Mouse (Mus musculus): Measurements from ENCODE around the gene Atp6v0a2.

Atp6v0a2 gene

GRCm38 (mm10) chr5:124636694-124637093 lies 8.3 kb downstream of the Atp6v0a2 start:
- DNase-seq (ENCODE audit: low spot score in 2 of 2) = no peak

- no peak for DNase-seq (ENCODE audit: low spot score in 2 of 2)
Observed at GRCm38 (mm10) chr5:124637300-124637699, 8.9 kb downstream of the Atp6v0a2 start.

- DNase-seq (ENCODE audit: low spot score in 2 of 2) = no peak
Observed at GRCm38 (mm10) chr5:124637836-124638235, 9.5 kb downstream of the Atp6v0a2 start.

- no peak for DNase-seq (ENCODE audit: low spot score in 2 of 2)
Observed at GRCm38 (mm10) chr5:124713741-124714140, 85.4 kb downstream of the Atp6v0a2 start.

GRCm38 (mm10) chr5:124715135-124715534 lies 86.8 kb downstream of the Atp6v0a2 start:
- DNase-seq (ENCODE audit: low spot score in 2 of 2) = peak in 1 of 2 experiments; percentile 8

GRCm38 (mm10) chr5:124717969-124718368 lies 89.6 kb downstream of the Atp6v0a2 start:
- no peak for DNase-seq (ENCODE audit: low spot score in 2 of 2)

- DNase-seq (ENCODE audit: low spot score in 2 of 2) = no peak
Observed at GRCm38 (mm10) chr5:124718396-124718795, 90.0 kb downstream of the Atp6v0a2 start.

GRCm38 (mm10) chr5:124723125-124723524 lies 94.7 kb downstream of the Atp6v0a2 start:
- DNase-seq (ENCODE audit: low spot score in 2 of 2) = no peak

GRCm38 (mm10) chr5:124724997-124725396 lies 96.6 kb downstream of the Atp6v0a2 start, which contains the start of gene Dnah10:
Gene Dnah10 (plus strand): TSS chr5:124725085.
- no peak for DNase-seq (ENCODE audit: low spot score in 2 of 2)

GRCm38 (mm10) chr5:124729662-124730206 lies 101.4 kb downstream of the Atp6v0a2 start:
- no peak for DNase-seq (ENCODE audit: low spot score in 2 of 2)

- no peak for DNase-seq (ENCODE audit: low spot score in 2 of 2)
Observed at GRCm38 (mm10) chr5:124733961-124734360, 105.6 kb downstream of the Atp6v0a2 start.

GRCm38 (mm10) chr5:124741898-124742599 lies 113.7 kb downstream of the Atp6v0a2 start:
- no peak for DNase-seq (ENCODE audit: low spot score in 2 of 2)

- no peak for DNase-seq (ENCODE audit: low spot score in 2 of 2)
Observed at GRCm38 (mm10) chr5:124743841-124744240, 115.5 kb downstream of the Atp6v0a2 start.

GRCm38 (mm10) chr5:124746220-124746619 lies 117.8 kb downstream of the Atp6v0a2 start:
- DNase-seq (ENCODE audit: low spot score in 2 of 2) = no peak

- DNase-seq (ENCODE audit: low spot score in 2 of 2) = no peak
Observed at GRCm38 (mm10) chr5:124748296-124748695, 119.9 kb downstream of the Atp6v0a2 start.

GRCm38 (mm10) chr5:124751656-124752055 lies 123.3 kb downstream of the Atp6v0a2 start:
- no peak for DNase-seq (ENCODE audit: low spot score in 2 of 2)

GRCm38 (mm10) chr5:124761011-124761410 lies 132.6 kb downstream of the Atp6v0a2 start:
- DNase-seq (ENCODE audit: low spot score in 2 of 2) = no peak

- DNase-seq (ENCODE audit: low spot score in 2 of 2) = no peak
Observed at GRCm38 (mm10) chr5:124761787-124762186, 133.4 kb downstream of the Atp6v0a2 start.
